Mouse (Mus musculus) layer of hippocampus, adult 6 months (tissue): Measurements from ENCODE around the gene Rtn3. TPM values are rescaled to one million over a fixed set of nuclear protein-coding genes. Genes with fewer than 3 reads are reported as not detected.

Experiments
- long read RNA-seq, 2 experiments: library from polyadenylated mRNA; unstranded; transcript quantifications; one replicate each; pipeline ENCODE4 v2.0.0; 2019 to 2020
- microRNA-seq: library from miRNA; unstranded; fragments of <30 nt; microRNA quantifications from one replicate; pipeline ENCODE4 v1.2.0, GENCODE M21; 2020
- polyA plus RNA-seq: library from polyadenylated mRNA; unstranded; fragments of <200 nt; fragmentation: Nextera tagmentation; gene quantifications from 2 replicates; pipeline ENCODE4 v1.2.3, GENCODE M21; 2021

Gene Rtn3
- polyA plus RNA-seq = 575 and 621 TPM in 2 replicates
- long read RNA-seq, experiment 1, full-length matches to known transcripts = 627 of 871 reads
- long read RNA-seq, experiment 1, partial matches to known transcripts = 78 of 871 reads
- long read RNA-seq, experiment 1, other reads (novel, unspliced or antisense) = 166 of 871 reads
- long read RNA-seq, experiment 2, full-length matches to known transcripts = 2,522 of 2,762 reads
- long read RNA-seq, experiment 2, partial matches to known transcripts = 86 of 2,762 reads
- long read RNA-seq, experiment 2, other reads (novel, unspliced or antisense) = 154 of 2,762 reads

DNA sequence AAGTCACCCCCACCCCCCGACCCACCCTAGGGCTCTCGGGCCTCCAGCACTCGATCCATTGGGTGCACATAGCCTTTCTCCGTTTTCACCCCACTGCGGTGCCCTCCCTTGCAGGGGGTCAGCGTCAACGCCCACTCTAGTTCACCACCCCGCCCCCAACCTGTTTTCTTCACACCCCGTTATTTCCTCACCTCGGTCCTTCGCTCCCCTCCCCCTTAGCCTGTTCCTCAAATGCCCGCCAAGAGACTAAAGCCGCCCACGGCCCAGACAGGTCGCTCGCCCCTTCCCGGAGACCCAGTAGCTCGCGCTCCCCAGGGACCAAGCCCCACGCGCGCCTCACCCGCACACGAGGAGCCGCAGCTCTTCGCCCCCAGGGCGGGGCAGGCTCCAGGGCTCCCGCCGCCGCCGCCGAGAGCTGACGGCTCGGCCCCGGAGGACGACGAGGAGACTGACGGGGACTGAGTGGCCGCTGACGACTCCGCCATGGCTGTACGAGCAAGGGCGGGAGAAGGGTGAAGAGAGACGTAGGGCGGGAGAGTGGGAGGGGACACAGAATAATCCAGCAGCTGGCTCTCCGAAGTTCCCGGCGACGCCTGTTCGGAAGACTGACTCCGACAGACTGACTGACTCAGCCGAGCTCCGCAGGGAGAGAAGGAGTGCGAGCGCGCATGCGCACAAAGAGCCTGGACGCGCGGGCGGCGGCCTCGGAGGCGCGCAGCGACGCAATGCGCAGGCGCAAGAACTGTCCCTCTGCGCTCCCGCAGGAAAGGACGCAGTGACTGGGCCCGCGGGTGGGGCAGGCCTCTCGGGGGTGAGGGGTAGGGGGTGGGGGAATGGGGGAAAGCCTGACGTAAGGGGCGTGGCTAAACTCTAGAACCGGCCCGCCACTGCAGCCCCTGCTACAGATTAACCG lies at the start of gene Rtn3:
TSS of gene Rtn3 (minus strand) at position 683 of the 913 bp plus-strand sequence.

DNA sequence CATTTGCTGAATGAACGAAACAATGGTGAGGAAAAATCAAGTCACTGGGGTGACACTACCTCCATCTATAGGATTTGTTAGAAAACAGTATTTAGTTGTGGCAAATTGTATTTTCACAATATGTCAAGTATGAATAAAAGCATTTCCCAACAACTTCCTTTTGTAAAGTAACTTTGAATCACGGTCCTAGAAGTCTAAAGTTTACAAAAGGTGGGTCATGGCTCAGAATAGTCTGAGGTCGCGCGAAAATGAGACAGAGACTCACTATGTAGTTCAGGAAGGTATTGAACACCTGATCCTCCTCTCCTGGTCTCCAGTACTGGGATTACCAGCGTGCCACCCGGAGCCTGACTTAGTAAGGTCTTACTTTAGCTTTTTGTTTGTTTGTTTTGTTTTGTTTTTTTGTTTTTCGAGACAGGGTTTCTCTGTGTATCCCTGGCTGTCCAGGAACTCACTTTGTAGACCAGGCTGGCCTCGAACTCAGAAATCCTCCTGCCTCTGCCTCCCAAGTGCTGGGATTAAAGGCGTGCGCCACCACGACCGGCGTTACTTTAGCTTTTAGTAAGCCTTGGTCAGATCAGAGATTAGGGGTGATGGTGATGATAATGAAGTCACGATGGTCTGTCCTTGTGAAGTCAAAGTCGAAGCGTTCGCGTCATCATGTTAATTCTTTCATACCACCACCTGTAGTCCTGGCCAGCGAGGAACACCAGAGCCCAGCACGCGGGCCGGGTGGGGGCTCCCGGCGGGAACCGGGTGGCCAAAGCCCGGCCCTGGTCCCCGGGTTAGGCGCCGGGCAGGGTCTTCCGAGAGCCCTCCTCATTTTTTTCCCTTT lies 10.5 kb upstream of the Rtn3 start, which contains the start of gene Atl3:
TSS of gene Atl3 (plus strand) at position 689 of the 835 bp plus-strand sequence.

DNA sequence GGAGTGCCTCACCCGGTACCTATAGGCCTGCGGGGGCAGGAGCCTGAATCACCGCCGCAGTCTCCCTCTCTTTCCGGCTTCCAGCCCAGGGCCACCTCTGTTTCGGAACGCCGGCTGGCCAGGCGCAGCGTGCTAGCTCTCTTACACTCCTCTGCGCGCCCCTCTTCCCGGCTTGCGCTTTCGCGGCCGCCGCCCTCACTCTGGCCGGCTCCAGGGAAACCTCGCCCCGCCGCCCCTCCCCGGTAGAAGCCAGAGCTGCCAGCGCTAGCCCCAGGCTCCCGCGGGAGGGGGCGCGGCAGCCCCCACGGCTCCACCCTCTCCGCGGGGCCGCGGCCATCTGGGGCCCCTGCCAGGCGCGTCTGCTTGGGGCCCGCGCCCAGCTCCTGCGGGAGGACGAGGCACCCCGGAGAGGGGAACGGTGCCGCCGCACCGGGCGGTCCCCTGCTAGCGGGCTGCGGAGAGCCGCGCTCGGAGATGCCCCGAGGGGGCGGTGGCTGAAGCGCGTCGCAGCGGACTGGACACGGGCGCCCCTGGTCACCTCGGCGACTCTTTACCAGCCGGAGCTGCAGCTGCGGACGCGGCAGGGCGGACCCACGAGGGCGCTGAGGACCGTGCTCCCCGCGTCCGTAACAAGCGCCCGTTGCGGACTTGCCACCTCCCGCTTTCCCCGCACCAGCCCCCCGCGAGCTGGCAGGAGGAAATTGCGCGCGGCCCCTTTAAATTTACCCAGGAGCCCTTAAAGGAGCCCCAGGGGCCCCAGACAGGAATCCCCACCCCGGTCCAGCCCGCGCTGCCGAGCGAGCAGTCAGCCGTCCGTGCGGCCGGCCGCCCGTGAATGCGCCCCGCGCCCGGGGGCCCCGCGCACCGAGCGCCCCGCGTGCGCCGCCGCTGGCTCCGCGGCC lies 66.0 kb downstream of the Rtn3 start, which contains the start of gene 2700081O15Rik:
TSS of gene 2700081O15Rik (plus strand) at position 792 of the 902 bp plus-strand sequence.

DNA sequence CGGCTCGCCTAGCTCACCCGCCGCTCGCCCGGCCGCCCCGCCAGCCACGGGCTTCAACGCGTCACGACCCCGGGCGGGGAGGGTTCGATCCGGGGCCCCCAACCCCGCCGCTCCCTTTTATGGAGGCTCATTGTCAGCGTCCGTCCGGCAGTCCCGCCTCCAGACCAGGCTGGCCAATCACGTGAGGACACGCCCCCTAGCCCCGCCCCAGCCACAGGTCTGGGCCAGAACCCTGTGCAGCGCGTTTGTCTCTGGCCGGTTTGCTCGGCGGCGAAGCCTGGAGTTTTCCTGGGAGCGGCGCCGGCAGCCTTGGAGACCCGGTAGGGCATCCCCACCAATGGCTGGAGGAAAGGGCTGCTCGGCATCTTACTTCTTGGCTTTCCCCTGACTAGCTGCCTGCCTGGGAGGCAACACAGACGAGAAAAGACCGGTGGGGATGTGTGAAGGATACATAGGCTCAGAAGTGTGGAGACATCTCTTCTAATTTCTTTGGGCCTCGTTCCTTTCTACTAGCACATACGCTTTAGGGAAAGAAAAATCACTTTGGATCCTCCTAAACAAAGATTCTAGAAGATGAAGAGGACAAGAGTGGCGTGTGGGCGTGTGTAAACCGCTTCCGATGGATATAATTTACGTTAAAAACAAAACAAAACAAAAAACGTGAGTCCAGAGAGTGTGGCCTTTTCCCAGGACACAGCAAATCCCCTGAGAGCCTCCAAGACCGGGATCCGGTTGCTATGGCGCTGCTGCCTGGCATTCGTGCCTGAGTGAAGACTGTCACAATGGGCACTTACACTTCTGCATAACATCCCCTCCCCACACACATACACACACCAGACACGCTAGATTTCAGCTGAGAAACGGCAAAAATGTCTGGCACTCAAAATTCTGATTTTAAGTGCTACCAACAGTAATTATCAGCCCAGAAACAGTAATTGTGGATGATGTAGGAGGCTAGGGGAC lies 99.9 kb downstream of the Rtn3 start, which contains the start of gene Spindoc:
TSS of gene Spindoc (minus strand) at position 92 of the 963 bp plus-strand sequence.

Small RNA genes lying within 50 kb of the gene (microRNA-seq; reads per million reads assigned to microRNA genes)
- gene Mir6991 = not detected

Other genes starting within 250 kb of the Rtn3 start
- 8.5 and 9.4 TPM in 2 replicates for gene Naa40, start 242.1 kb downstream of the Rtn3 start, polyA plus RNA-seq
- gene Rcor2, start 216.0 kb downstream of the Rtn3 start, polyA plus RNA-seq = 0.74 and 0.99 TPM in 2 replicates
- 21.9 and 29.5 TPM in 2 replicates for gene Mark2, start 141.4 kb downstream of the Rtn3 start, polyA plus RNA-seq
- 3.1 and 3.8 TPM in 2 replicates for gene Spindoc, start 100.3 kb downstream of the Rtn3 start, polyA plus RNA-seq
- 1.7 and 1.8 TPM in 2 replicates for gene 2700081O15Rik, start 65.7 kb downstream of the Rtn3 start, polyA plus RNA-seq
- 5.2 and 5.5 TPM in 2 replicates for gene Atl3, start 10.8 kb upstream of the Rtn3 start, polyA plus RNA-seq
- gene Pla2g16, start 74.2 kb upstream of the Rtn3 start, polyA plus RNA-seq = 20.5 and 27.7 TPM in 2 replicates
- gene Lgals12, start 123.9 kb upstream of the Rtn3 start, polyA plus RNA-seq = not detected in 2 replicates
- not detected in 2 replicates for gene Hrasls5, start 129.3 kb upstream of the Rtn3 start, polyA plus RNA-seq
- gene Slc22a19, start 228.0 kb upstream of the Rtn3 start, polyA plus RNA-seq = not detected in 2 replicates